Mouse (Mus musculus): ENCODE data around the gene Tmx4. TPM values are rescaled to one million over a fixed set of nuclear protein-coding genes. Genes with fewer than 3 reads are reported as not detected.

Tmx4 gene
- polyA plus RNA-seq, 1 experiment, result 1.5 TPM

- H3K36me3 ChIP-seq (replicated peaks; ENCODE audit: low read length), result peaks cover 29% of the 10 kb centered on the region
- TF ChIP-seq GATA1 (IDR thresholded peaks at IDR 0.05; ENCODE audit: borderline replicate concordance, low read length) (no peak), FLI1 (IDR thresholded peaks at IDR 0.05; ENCODE audit: low read length) (no peak)
- no peaks in the 10 kb centered on the region for H3K27me3 ChIP-seq (replicated peaks)
- no peaks in the 10 kb centered on the region for H3K4me1 ChIP-seq
- H3K4me3 ChIP-seq (replicated peaks), result no peak overlapping the region
- H3K9me3 ChIP-seq, result no peaks in the 10 kb centered on the region
Measured at GRCm38 (mm10) chr2:134591081-134591694, 52.8 kb downstream of the Tmx4 start.

- no peaks in the 10 kb centered on the region for H3K27me3 ChIP-seq (replicated peaks)
Measured at GRCm38 (mm10) chr2:134585243-134585642, 58.7 kb downstream of the Tmx4 start.

GRCm38 (mm10) chr2:134559422-134559821 lies 84.5 kb downstream of the Tmx4 start:
- Histone ChIP-seq H3K4me3 (replicated peaks) (no peak overlapping the region), H3K36me3 (replicated peaks; ENCODE audit: low read length) (no peaks in the 10 kb centered on the region), H3K27me3 (replicated peaks) (no peaks in the 10 kb centered on the region), H3K4me1 (no peaks in the 10 kb centered on the region), H3K9me3 (peaks cover 14% of the 10 kb centered on the region)
- TF ChIP-seq FLI1 (IDR thresholded peaks at IDR 0.05; ENCODE audit: low read length), result no peak
- no peak for TF ChIP-seq GATA1 (IDR thresholded peaks at IDR 0.05; ENCODE audit: borderline replicate concordance, low read length)

More at GRCm38 (mm10) chr2:134585243-134585642, 58.7 kb downstream of the Tmx4 start:
- TF ChIP-seq FLI1 (IDR thresholded peaks at IDR 0.05; ENCODE audit: low read length), result no peak
- no peak for TF ChIP-seq GATA1 (IDR thresholded peaks at IDR 0.05; ENCODE audit: borderline replicate concordance, low read length)
- H3K36me3 ChIP-seq (replicated peaks; ENCODE audit: low read length), result no peaks in the 10 kb centered on the region
- no peak overlapping the region for H3K4me3 ChIP-seq (replicated peaks)
- H3K9me3 ChIP-seq, result no peaks in the 10 kb centered on the region
- no peaks in the 10 kb centered on the region for H3K4me1 ChIP-seq

- no peaks in the 10 kb centered on the region for H3K36me3 ChIP-seq (replicated peaks; ENCODE audit: low read length)
- H3K4me3 ChIP-seq (replicated peaks), result no peak within 1 kb of the TSS
- H3K4me1 ChIP-seq, result no peaks in the 10 kb centered on the region
- TF ChIP-seq GATA1 (IDR thresholded peaks at IDR 0.05; ENCODE audit: borderline replicate concordance, low read length) (no peak), FLI1 (IDR thresholded peaks at IDR 0.05; ENCODE audit: low read length) (no peak)
- no peaks in the 10 kb centered on the region for H3K9me3 ChIP-seq
- no peaks in the 10 kb centered on the region for H3K27me3 ChIP-seq (replicated peaks)
Measured at GRCm38 (mm10) chr2:134554221-134554727, 89.7 kb downstream of the Tmx4 start, which contains the start of gene Hao1. Gene Hao1 (minus strand): TSS chr2:134554368.

GRCm38 (mm10) chr2:134552358-134552757 lies 91.6 kb downstream of the Tmx4 start:
- H3K9me3 ChIP-seq, result no peaks in the 10 kb centered on the region
- no peaks in the 10 kb centered on the region for H3K27me3 ChIP-seq (replicated peaks)
- no peaks in the 10 kb centered on the region for H3K4me1 ChIP-seq
- H3K36me3 ChIP-seq (replicated peaks; ENCODE audit: low read length), result no peaks in the 10 kb centered on the region
- TF ChIP-seq FLI1 (IDR thresholded peaks at IDR 0.05; ENCODE audit: low read length), result no peak
- no peak for TF ChIP-seq GATA1 (IDR thresholded peaks at IDR 0.05; ENCODE audit: borderline replicate concordance, low read length)
- H3K4me3 ChIP-seq (replicated peaks), result no peak overlapping the region

GRCm38 (mm10) chr2:134549770-134550169 lies 94.2 kb downstream of the Tmx4 start:
- TF ChIP-seq FLI1 (IDR thresholded peaks at IDR 0.05; ENCODE audit: low read length) (no peak), GATA1 (IDR thresholded peaks at IDR 0.05; ENCODE audit: borderline replicate concordance, low read length) (no peak)
- Histone ChIP-seq H3K36me3 (replicated peaks; ENCODE audit: low read length) (no peaks in the 10 kb centered on the region), H3K4me3 (replicated peaks) (no peak overlapping the region), H3K9me3 (no peaks in the 10 kb centered on the region), H3K4me1 (peaks cover 12% of the 10 kb centered on the region), H3K27me3 (replicated peaks) (no peaks in the 10 kb centered on the region)

GRCm38 (mm10) chr2:134545116-134545515 lies 98.8 kb downstream of the Tmx4 start:
- peaks cover 31% of the 10 kb centered on the region for H3K4me1 ChIP-seq
- no peaks in the 10 kb centered on the region for H3K36me3 ChIP-seq (replicated peaks; ENCODE audit: low read length)
- H3K4me3 ChIP-seq (replicated peaks), result no peak overlapping the region
- no peaks in the 10 kb centered on the region for H3K27me3 ChIP-seq (replicated peaks)
- TF ChIP-seq GATA1 (IDR thresholded peaks at IDR 0.05; ENCODE audit: borderline replicate concordance, low read length), result no peak
- TF ChIP-seq FLI1 (IDR thresholded peaks at IDR 0.05; ENCODE audit: low read length), result no peak
- no peaks in the 10 kb centered on the region for H3K9me3 ChIP-seq

GRCm38 (mm10) chr2:134544321-134545065 lies 99.5 kb downstream of the Tmx4 start:
- no peaks in the 10 kb centered on the region for H3K27me3 ChIP-seq (replicated peaks)
- peaks cover 31% of the 10 kb centered on the region for H3K4me1 ChIP-seq
- no peak for TF ChIP-seq GATA1 (IDR thresholded peaks at IDR 0.05; ENCODE audit: borderline replicate concordance, low read length)
- no peak for TF ChIP-seq FLI1 (IDR thresholded peaks at IDR 0.05; ENCODE audit: low read length)
- H3K9me3 ChIP-seq, result no peaks in the 10 kb centered on the region
- no peaks in the 10 kb centered on the region for H3K36me3 ChIP-seq (replicated peaks; ENCODE audit: low read length)
- H3K4me3 ChIP-seq (replicated peaks), result no peak overlapping the region

Other genes starting within 250 kb of the Tmx4 start
- not detected in 2 replicates for gene Hao1, start 89.8 kb downstream of the Tmx4 start, polyA plus RNA-seq (2012; ENCODE audit: insufficient read depth, low replicate concordance)
- gene Plcb1, start 141.9 kb upstream of the Tmx4 start, polyA plus RNA-seq (2012; ENCODE audit: insufficient read depth, low replicate concordance), result 0.30 and 0.46 TPM in 2 replicates